In the genomic region with DNA sequence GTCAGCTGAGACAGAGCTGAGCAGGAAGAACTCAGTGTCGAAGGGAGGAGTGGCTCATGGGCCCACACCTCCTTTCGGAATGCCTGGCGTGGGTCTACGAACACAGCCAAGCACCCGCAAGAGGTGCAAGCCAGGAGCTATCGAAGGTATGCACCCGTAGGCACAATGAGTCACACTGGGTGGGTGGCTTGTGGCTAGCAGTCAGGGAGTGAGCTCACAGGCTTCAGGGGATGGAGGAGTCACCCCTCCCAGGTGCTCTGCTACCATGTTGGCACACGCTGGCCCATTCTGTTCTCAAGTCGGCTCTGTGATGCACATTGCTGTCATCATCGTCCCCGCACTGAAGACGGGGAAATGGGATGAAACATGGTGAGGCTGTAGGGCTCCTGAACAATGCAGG, we compare ENCODE assay signal across 30 mouse cellular contexts.
DNase-seq lines count a peak whose midpoint lies in the region; ATAC-seq and TF ChIP-seq lines count a peak whose summit lies in the region.
"Had no signal": no experiment of that assay in that cellular context is flagged by ENCODE, and none has a peak within 500 bp of the region (broad histone marks: within the 10 kb centered on the region; RNA-seq: fewer than 3 reads in every experiment).

No protein-coding gene starts in this region.

- CTCF ChIA-PET in Patski (lab: Charles Lee) = no interaction called here

- no peak for TF ChIP-seq CTCF in Patski (IDR thresholded peaks at IDR 0.05)
- TF ChIP-seq CTCF in stomach, postnatal 0 days (IDR thresholded peaks at IDR 0.05; ENCODE audit: low read depth) = no peak

- peak; percentile 57 for ATAC-seq in frontal cortex, adult (ENCODE audit: low TSS enrichment)
- peak; percentile 80 for ATAC-seq in Patski
- peak; percentile 66; the same call in 1 of the 2 replicates for ATAC-seq in stomach, postnatal 0 days (ENCODE audit: low FRiP score, low TSS enrichment)
- ATAC-seq: activated CD4-positive, CD25-positive, alpha-beta regulatory T cell, adult 4 months; forebrain, postnatal 0 days; hindbrain, postnatal 0 days; intestine, embryonic 15.5 days; midbrain, embryonic 15.5 days had no signal

- intact Hi-C loops in heart, postnatal 25 days (cut with DNase I) = no loop called here

- no peaks in the 10 kb centered on the region for H3K27me3 ChIP-seq in Patski
- H3K27me3 ChIP-seq in stomach, postnatal 0 days (ENCODE audit: control insufficient read depth, insufficient read depth, low read length) = no peaks in the 10 kb centered on the region

- TF ChIP-seq EP300 in stomach, postnatal 0 days (optimal IDR thresholded peaks at IDR 0.05) = no peak

- in situ Hi-C loops in Patski (cut with MboI; ENCODE audit: low pct_unique_long_range_greater_than_20kb) = no loop called here

- 82% methylated on average over 12 of the region's 12 CpGs for WGBS in stomach, postnatal 0 days

- H3K27ac ChIP-seq in stomach, postnatal 0 days (replicated peaks) = no peak overlapping the region
- H3K27ac ChIP-seq: hindbrain, embryonic 12.5 days; hindbrain, postnatal 0 days; intestine, embryonic 15.5 days; layer of hippocampus, adult 2 months; limb, embryonic 12.5 days; lung, embryonic 15.5 days; midbrain, embryonic 10.5 days; midbrain, embryonic 15.5 days; neural tube, embryonic 15.5 days; stomach, embryonic 15.5 days had no signal

- no peak overlapping the region for H3K4me2 ChIP-seq in stomach, postnatal 0 days (replicated peaks; ENCODE audit: low read depth)
- H3K4me2 ChIP-seq: hindbrain, embryonic 12.5 days; intestine, embryonic 15.5 days; limb, embryonic 12.5 days; liver, embryonic 11.5 days; lung, embryonic 15.5 days; midbrain, embryonic 15.5 days; neural tube, embryonic 15.5 days; stomach, embryonic 15.5 days had no signal

- no peak for DNase-seq in frontal cortex, postnatal 25 days (ENCODE audit: low spot score in 2 of 2)
- peak; percentile 39 to 47 for DNase-seq in right cerebral cortex, adult 2 months (ENCODE audit: low spot score in 2 of 2)
- DNase-seq in right cerebral cortex, postnatal 14 days = no peak
- DNase-seq in Patski (ENCODE audit: low read depth, low spot score) = peak; percentile 75
- no peak for DNase-seq in stomach, postnatal 0 days (ENCODE audit: low spot score)
- DNase-seq in heart, postnatal 25 days (ENCODE audit: low spot score) = no peak
- DNase-seq: adrenal gland, adult 2 months; adrenal gland, postnatal 36 days; cerebellum, adult 2 months; gastrocnemius, postnatal 36 days; heart, postnatal 36 days; kidney, adult 2 months; layer of hippocampus, postnatal 36 days; thymus, adult 18-20 months; thymus, postnatal 25 days had no signal

- H3K9ac ChIP-seq in stomach, postnatal 0 days (ENCODE audit: low read length) = no peak overlapping the region
- H3K9ac ChIP-seq: forebrain, postnatal 0 days; hindbrain, embryonic 12.5 days; intestine, embryonic 15.5 days; limb, embryonic 12.5 days; lung, embryonic 15.5 days; midbrain, embryonic 15.5 days; neural tube, embryonic 15.5 days; stomach, embryonic 15.5 days had no signal

- H3K36me3 ChIP-seq in stomach, postnatal 0 days (ENCODE audit: control insufficient read depth, insufficient read depth, low read length) = no peaks in the 10 kb centered on the region
- H3K36me3 ChIP-seq: hindbrain, embryonic 12.5 days; intestine, embryonic 15.5 days; limb, embryonic 12.5 days; lung, embryonic 15.5 days; midbrain, embryonic 10.5 days; midbrain, embryonic 15.5 days; neural tube, embryonic 15.5 days; stomach, embryonic 15.5 days had no signal

- POLR2A ChIA-PET in Patski (lab: Charles Lee) = no interaction called here

- H3K4me1 ChIP-seq in stomach, postnatal 0 days (replicated peaks; ENCODE audit: control insufficient read depth, insufficient read depth) = 0 out of 2 replicates have a peak, but pooled peaks cover 2% of the 10 kb centered on the region
- H3K4me1 ChIP-seq: hindbrain, embryonic 12.5 days; intestine, embryonic 15.5 days; limb, embryonic 12.5 days; lung, embryonic 15.5 days; stomach, embryonic 15.5 days had no signal

- H3K4me3 ChIP-seq in stomach, postnatal 0 days (ENCODE audit: low read depth, low read length) = no peak overlapping the region
- H3K4me3 ChIP-seq: erythroblast, embryonic 14.5 days; hindbrain, embryonic 12.5 days; intestine, embryonic 15.5 days; layer of hippocampus, adult 2 months; limb, embryonic 12.5 days; lung, embryonic 15.5 days; midbrain, embryonic 10.5 days; midbrain, embryonic 15.5 days; neural tube, embryonic 15.5 days; stomach, embryonic 15.5 days had no signal

- no peaks in the 10 kb centered on the region for H3K9me3 ChIP-seq in stomach, postnatal 0 days (ENCODE audit: control insufficient read depth, low read length)
- H3K9me3 ChIP-seq: hindbrain, embryonic 12.5 days; intestine, embryonic 15.5 days; limb, embryonic 12.5 days; lung, embryonic 15.5 days; midbrain, embryonic 10.5 days; midbrain, embryonic 15.5 days; neural tube, embryonic 15.5 days; stomach, embryonic 15.5 days had no signal

Comparison
In these comparisons a context has a peak if more than half of its experiments do, and no peak if none do; other contexts are left out.
1. DNase-seq: peak in right cerebral cortex, adult 2 months (2 of 2) and Patski (single experiment); none in frontal cortex, postnatal 25 days (0 of 2), right cerebral cortex, postnatal 14 days (single experiment), stomach, postnatal 0 days (single experiment) and heart, postnatal 25 days (single experiment).
2. Peak in every context shown above with its lines, with median percentiles within 50 percentile points of each other: ATAC-seq.